Mouse (Mus musculus) bone marrow, adult 2 months (tissue): ENCODE measurements around the gene Pold1.

Experiments used
- CTCF ChIP-seq: fragments of 200-500 bp; IDR thresholded peaks from 2 replicates; pipeline ENCODE4 v1.5.1; 2011; ENCODE audit warnings: low read length, control low read depth; ENCODE audit not compliant: control insufficient read depth, insufficient read depth
- POLR2A ChIP-seq: fragments of 200-500 bp; IDR thresholded peaks from 2 replicates; pipeline ENCODE4 v1.6.1; 2011; ENCODE audit warnings: low read depth, mild to moderate bottlenecking, control low read depth, low read length, borderline replicate concordance; ENCODE audit not compliant: control insufficient read depth

DNA sequence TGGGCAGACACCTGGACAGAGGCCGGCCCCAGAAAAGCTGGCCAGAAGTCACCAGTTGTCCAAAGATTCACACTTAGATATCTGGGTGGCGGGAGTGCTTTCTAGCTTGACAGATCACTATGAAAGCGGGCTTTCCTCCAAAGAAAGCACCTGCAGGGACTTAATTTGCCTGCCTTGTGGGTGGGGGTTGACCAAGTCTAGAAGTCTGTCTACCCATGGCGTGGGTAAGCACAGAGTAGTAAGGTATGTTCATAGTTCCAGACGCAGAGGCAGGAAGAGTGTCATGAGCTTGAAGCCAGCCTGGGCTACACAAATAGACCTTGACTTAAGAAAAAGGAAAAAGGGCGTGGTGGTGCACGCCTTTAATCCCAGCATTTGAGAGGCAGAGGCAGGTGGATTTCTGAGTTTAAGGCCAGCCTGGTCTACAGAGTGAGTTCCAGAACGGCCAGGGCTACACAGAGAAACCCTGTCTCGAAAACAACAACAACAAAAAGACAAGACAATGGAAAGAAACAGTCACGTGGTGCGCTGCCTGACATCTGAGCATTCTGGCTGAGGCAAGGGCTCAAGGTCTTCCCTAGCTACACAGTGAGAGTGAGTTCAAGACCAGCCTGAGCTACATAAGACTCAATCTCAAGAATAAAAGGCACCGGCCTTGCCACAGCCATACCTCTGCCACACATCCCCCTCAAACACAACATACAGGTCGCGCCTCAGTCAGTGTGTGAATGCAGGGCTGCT, 22.1 kb downstream of the Pold1 start:
- TF ChIP-seq POLR2A (no peak; the same call in 1 of the 2 replicates), CTCF (no peak)
